Mouse (Mus musculus): Measurements from ENCODE around the gene Zfp821. TPM values are rescaled to one million over a fixed set of nuclear protein-coding genes. Genes with fewer than 3 reads are reported as not detected.

Gene Zfp821
- polyA plus RNA-seq, 1 experiment from 2014 or later: 15.3 TPM

- no peaks in the 10 kb centered on the region for H3K36me3 ChIP-seq (ENCODE audit: inconsistent target)
- H3K4me3 ChIP-seq (ENCODE audit: inconsistent target): peak overlapping the region; percentile 55; the same call in 1 of the 2 replicates
- peaks cover 40% of the 10 kb centered on the region for H3K79me2 ChIP-seq (ENCODE audit: inconsistent target)
- WGBS (ENCODE audit: missing documents): 61% methylated on average over 6 of the region's 6 CpGs
- H3K27ac ChIP-seq: no peak overlapping the region; the same call in 1 of the 2 replicates
Measured at GRCm38 (mm10) chr8:109694154-109694553, 11.2 kb upstream of the Zfp821 start.

- 100% methylated on average over 1 of the region's 1 CpGs for WGBS (ENCODE audit: missing documents)
- no peak overlapping the region for H3K27ac ChIP-seq
- H3K79me2 ChIP-seq (ENCODE audit: inconsistent target): peaks cover 4% of the 10 kb centered on the region; the same call in 1 of the 2 replicates
- no peak overlapping the region for H3K4me3 ChIP-seq (ENCODE audit: inconsistent target)
- H3K36me3 ChIP-seq (ENCODE audit: inconsistent target): no peaks in the 10 kb centered on the region
Measured at GRCm38 (mm10) chr8:109697754-109698153, 7.6 kb upstream of the Zfp821 start.

- no peaks in the 10 kb centered on the region for H3K36me3 ChIP-seq (ENCODE audit: inconsistent target)
- no peaks in the 10 kb centered on the region; the same call in 1 of the 2 replicates for H3K79me2 ChIP-seq (ENCODE audit: inconsistent target)
- no peak overlapping the region for H3K27ac ChIP-seq
- H3K4me3 ChIP-seq (ENCODE audit: inconsistent target): no peak overlapping the region
- 96% methylated on average over 3 of the region's 3 CpGs for WGBS (ENCODE audit: missing documents)
Measured at GRCm38 (mm10) chr8:109698477-109698876, 6.9 kb upstream of the Zfp821 start.

GRCm38 (mm10) chr8:109704565-109705319 is 604 bp upstream of the Zfp821 start:
- H3K27ac ChIP-seq: peak overlapping the region; percentile 95
- peaks cover 20% of the 10 kb centered on the region for H3K36me3 ChIP-seq (ENCODE audit: inconsistent target)
- 3% methylated on average over 24 of the region's 24 CpGs for WGBS (ENCODE audit: missing documents)
- no peaks in the 10 kb centered on the region; the same call in 1 of the 2 replicates for H3K79me2 ChIP-seq (ENCODE audit: inconsistent target)
- H3K4me3 ChIP-seq (ENCODE audit: inconsistent target): peak overlapping the region; percentile 42

GRCm38 (mm10) chr8:109706076-109706873 is 929 bp downstream of the Zfp821 start:
- Histone ChIP-seq H3K36me3 (ENCODE audit: inconsistent target) (peaks cover 34% of the 10 kb centered on the region), H3K4me3 (ENCODE audit: inconsistent target) (peak overlapping the region; percentile 45), H3K79me2 (ENCODE audit: inconsistent target) (no peaks in the 10 kb centered on the region; the same call in 1 of the 2 replicates), H3K27ac (no peak overlapping the region)
- 13% methylated on average over 30 of the region's 30 CpGs for WGBS (ENCODE audit: missing documents)

- 11% methylated on average over 2 of the region's 2 CpGs for WGBS (ENCODE audit: missing documents)
- H3K79me2 ChIP-seq (ENCODE audit: inconsistent target): no peaks in the 10 kb centered on the region; the same call in 1 of the 2 replicates
- peaks cover 40% of the 10 kb centered on the region for H3K36me3 ChIP-seq (ENCODE audit: inconsistent target)
- H3K4me3 ChIP-seq (ENCODE audit: inconsistent target): no peak overlapping the region
- H3K27ac ChIP-seq: no peak overlapping the region
Measured at GRCm38 (mm10) chr8:109706874-109707237, 1.5 kb downstream of the Zfp821 start.

GRCm38 (mm10) chr8:109707921-109708320 is 2.6 kb downstream of the Zfp821 start:
- no peaks in the 10 kb centered on the region; the same call in 1 of the 2 replicates for H3K79me2 ChIP-seq (ENCODE audit: inconsistent target)
- H3K27ac ChIP-seq: no peak overlapping the region
- WGBS (ENCODE audit: missing documents): 93% methylated on average over 4 of the region's 4 CpGs
- peaks cover 49% of the 10 kb centered on the region for H3K36me3 ChIP-seq (ENCODE audit: inconsistent target)
- H3K4me3 ChIP-seq (ENCODE audit: inconsistent target): no peak overlapping the region

- peaks cover 89% of the 10 kb centered on the region for H3K36me3 ChIP-seq (ENCODE audit: inconsistent target)
- H3K79me2 ChIP-seq (ENCODE audit: inconsistent target): no peaks in the 10 kb centered on the region
- H3K4me3 ChIP-seq (ENCODE audit: inconsistent target): no peak overlapping the region
- H3K27ac ChIP-seq: no peak overlapping the region
- WGBS (ENCODE audit: missing documents): no CpG with 5 or more reads among the region's 1 CpGs
Measured at GRCm38 (mm10) chr8:109712521-109712920, 7.2 kb downstream of the Zfp821 start.

- peaks cover 89% of the 10 kb centered on the region for H3K36me3 ChIP-seq (ENCODE audit: inconsistent target)
- H3K27ac ChIP-seq: no peak overlapping the region
- 93% methylated on average over 5 of the region's 5 CpGs for WGBS (ENCODE audit: missing documents)
- H3K4me3 ChIP-seq (ENCODE audit: inconsistent target): no peak overlapping the region
- H3K79me2 ChIP-seq (ENCODE audit: inconsistent target): no peaks in the 10 kb centered on the region
Measured at GRCm38 (mm10) chr8:109714961-109715360, 9.6 kb downstream of the Zfp821 start.

GRCm38 (mm10) chr8:109725106-109725505 is 19.8 kb downstream of the Zfp821 start:
- peaks cover 53% of the 10 kb centered on the region for H3K36me3 ChIP-seq (ENCODE audit: inconsistent target)

GRCm38 (mm10) chr8:109731012-109731411 is 25.7 kb downstream of the Zfp821 start:
- 84% methylated on average over 3 of the region's 3 CpGs for WGBS (ENCODE audit: missing documents)
- peaks cover 47% of the 10 kb centered on the region for H3K79me2 ChIP-seq (ENCODE audit: inconsistent target)

More at GRCm38 (mm10) chr8:109725106-109725505, 19.8 kb downstream of the Zfp821 start:
- H3K79me2 ChIP-seq (ENCODE audit: inconsistent target): no peaks in the 10 kb centered on the region
- 91% methylated on average over 3 of the region's 3 CpGs for WGBS (ENCODE audit: missing documents)
- H3K27ac ChIP-seq: no peak overlapping the region
- no peak overlapping the region for H3K4me3 ChIP-seq (ENCODE audit: inconsistent target)

GRCm38 (mm10) chr8:109734018-109734417 is 28.7 kb downstream of the Zfp821 start:
- Histone ChIP-seq H3K79me2 (ENCODE audit: inconsistent target) (peaks cover 61% of the 10 kb centered on the region), H3K4me3 (ENCODE audit: inconsistent target) (no peak overlapping the region), H3K27ac (peak overlapping the region; percentile 32), H3K36me3 (ENCODE audit: inconsistent target) (peaks cover 27% of the 10 kb centered on the region)
- WGBS (ENCODE audit: missing documents): 78% methylated on average over 3 of the region's 3 CpGs

More at GRCm38 (mm10) chr8:109731012-109731411, 25.7 kb downstream of the Zfp821 start:
- Histone ChIP-seq H3K4me3 (ENCODE audit: inconsistent target) (no peak overlapping the region), H3K36me3 (ENCODE audit: inconsistent target) (peaks cover 27% of the 10 kb centered on the region), H3K27ac (no peak overlapping the region)

- Histone ChIP-seq H3K4me3 (ENCODE audit: inconsistent target) (peak overlapping the region; percentile 86), H3K27ac (peak overlapping the region; percentile 48), H3K79me2 (ENCODE audit: inconsistent target) (peaks cover 55% of the 10 kb centered on the region), H3K36me3 (ENCODE audit: inconsistent target) (peaks cover 18% of the 10 kb centered on the region)
- 4% methylated on average over 8 of the region's 8 CpGs for WGBS (ENCODE audit: missing documents)
Measured at GRCm38 (mm10) chr8:109736819-109737218, 31.5 kb downstream of the Zfp821 start.

GRCm38 (mm10) chr8:109737237-109738048 is 32.1 kb downstream of the Zfp821 start, which contains the start of gene Atxn1l:
Atxn1l (minus strand) TSS chr8:109737739.
- Histone ChIP-seq H3K4me3 (ENCODE audit: inconsistent target) (peak within 1 kb of the TSS; percentile 86), H3K79me2 (ENCODE audit: inconsistent target) (peaks cover 48% of the 10 kb centered on the region), H3K36me3 (ENCODE audit: inconsistent target) (peaks cover 12% of the 10 kb centered on the region), H3K27ac (peak within 1 kb of the TSS; percentile 48)
- under 1% methylated on average over 39 of the region's 59 CpGs for WGBS (ENCODE audit: missing documents)
